In the genomic region with DNA sequence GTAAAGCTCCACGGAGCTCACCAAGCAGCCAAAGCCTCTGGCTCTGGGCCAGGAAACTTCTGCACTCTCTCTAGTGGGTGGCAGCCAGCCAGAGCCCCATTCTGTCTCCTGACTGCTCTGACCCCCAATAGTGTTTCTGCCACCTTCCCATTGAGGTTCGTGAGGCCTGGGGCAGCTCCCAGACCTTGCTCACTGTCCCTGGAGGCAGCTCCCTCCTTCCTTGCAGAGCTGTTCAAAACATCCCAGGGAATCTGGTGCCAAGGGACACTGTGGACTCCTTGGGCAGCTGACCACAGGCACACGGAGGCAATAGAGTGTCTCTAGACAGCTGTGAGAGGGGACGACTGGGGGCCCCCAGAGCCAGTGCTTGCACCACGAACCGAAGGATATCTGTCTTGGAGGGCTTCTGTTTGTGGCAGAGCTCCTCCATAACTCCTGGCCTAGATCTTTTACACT, we compare ENCODE assay signal across 9 mouse cellular contexts. TPM values are rescaled to one million over a fixed set of nuclear protein-coding genes. Genes with fewer than 3 reads are reported as not detected.
A peak's percentile ranks its signal among the peaks of the same experiment; 100 is the strongest.
DNase-seq lines count a peak whose midpoint lies in the region; ATAC-seq lines count a peak whose summit lies in the region.
"Had no signal": no experiment of that assay in that cellular context is flagged by ENCODE, and none has a peak within 500 bp of the region (broad histone marks: within the 10 kb centered on the region; RNA-seq: fewer than 3 reads in every experiment).

No protein-coding gene starts in this region.

- H3K4me3 ChIP-seq in forebrain, embryonic 13.5 days, result no peak overlapping the region
- H3K4me3 ChIP-seq in forebrain, embryonic 11.5 days (ENCODE audit: low read depth, low read length), result no peak overlapping the region
- H3K4me3 ChIP-seq in hindbrain, embryonic 15.5 days, result no peak overlapping the region
- no peak overlapping the region for H3K4me3 ChIP-seq in liver, embryonic 15.5 days (replicated peaks)
- no peak overlapping the region for H3K4me3 ChIP-seq in stomach, embryonic 14.5 days (ENCODE audit: low read depth, low read length)

- no peaks in the 10 kb centered on the region for H3K27me3 ChIP-seq in forebrain, embryonic 13.5 days
- H3K27me3 ChIP-seq in forebrain, embryonic 11.5 days (ENCODE audit: control insufficient read depth, insufficient read depth, low read length), result no peaks in the 10 kb centered on the region
- no peaks in the 10 kb centered on the region for H3K27me3 ChIP-seq in hindbrain, embryonic 15.5 days
- no peaks in the 10 kb centered on the region for H3K27me3 ChIP-seq in liver, embryonic 15.5 days
- H3K27me3 ChIP-seq in stomach, embryonic 14.5 days (ENCODE audit: control insufficient read depth, insufficient read depth, low read length), result no peaks in the 10 kb centered on the region
- H3K27me3 ChIP-seq: CH12.LX had no signal

- no peaks in the 10 kb centered on the region for H3K9me3 ChIP-seq in forebrain, embryonic 13.5 days (replicated peaks)
- no peaks in the 10 kb centered on the region for H3K9me3 ChIP-seq in forebrain, embryonic 11.5 days (ENCODE audit: control insufficient read depth, low read length)
- no peaks in the 10 kb centered on the region for H3K9me3 ChIP-seq in hindbrain, embryonic 15.5 days
- H3K9me3 ChIP-seq in liver, embryonic 15.5 days (replicated peaks), result no peaks in the 10 kb centered on the region
- no peaks in the 10 kb centered on the region for H3K9me3 ChIP-seq in stomach, embryonic 14.5 days (ENCODE audit: control insufficient read depth, low read depth, low read length)

- no peak for DNase-seq in forebrain, embryonic 11.5 days (ENCODE audit: low spot score)
- DNase-seq in right cerebral cortex, postnatal 4 days, result peak; percentile 58
- no peak for DNase-seq in right cerebral cortex, adult 2 months (ENCODE audit: low spot score in 2 of 2)
- DNase-seq in MN1 (ENCODE audit: low spot score), result no peak

- peak; percentile 17 for ATAC-seq in forebrain, embryonic 13.5 days
- no peak for ATAC-seq in forebrain, embryonic 11.5 days (replicated peaks; ENCODE audit: low FRiP score)
- ATAC-seq in hindbrain, embryonic 15.5 days (ENCODE audit: low FRiP score, low read depth), result peak; percentile 60
- no peak; the same call in 1 of the 2 replicates for ATAC-seq in liver, embryonic 15.5 days (ENCODE audit: insufficient read depth)
- peak; percentile 24; the same call in 1 of the 2 replicates for ATAC-seq in stomach, embryonic 14.5 days (ENCODE audit: insufficient number of reproducible peaks, insufficient read depth, low FRiP score, low read depth)

- 63% methylated on average over 6 of the region's 6 CpGs for WGBS in forebrain, embryonic 13.5 days
- 84% methylated on average over 6 of the region's 6 CpGs for WGBS in forebrain, embryonic 11.5 days
- WGBS in hindbrain, embryonic 15.5 days, result 50% methylated on average over 6 of the region's 6 CpGs
- WGBS in liver, embryonic 15.5 days (ENCODE audit: insufficient replicate concordance), result 57% methylated on average over 6 of the region's 6 CpGs
- WGBS in stomach, embryonic 14.5 days, result 39% methylated on average over 6 of the region's 6 CpGs

- peak overlapping the region; percentile 79 for H3K27ac ChIP-seq in forebrain, embryonic 13.5 days
- H3K27ac ChIP-seq in forebrain, embryonic 11.5 days (ENCODE audit: low read depth, low read length), result no peak overlapping the region
- H3K27ac ChIP-seq in hindbrain, embryonic 15.5 days (replicated peaks), result peak overlapping the region; percentile 61
- peak overlapping the region; percentile 48; the same call in 1 of the 2 replicates for H3K27ac ChIP-seq in liver, embryonic 15.5 days (replicated peaks)
- H3K27ac ChIP-seq in stomach, embryonic 14.5 days (ENCODE audit: low read length), result peak overlapping the region; percentile 62

- H3K36me3 ChIP-seq in forebrain, embryonic 13.5 days (ENCODE audit: poor library complexity, severe bottlenecking), result no peaks in the 10 kb centered on the region
- no peaks in the 10 kb centered on the region for H3K36me3 ChIP-seq in forebrain, embryonic 11.5 days (ENCODE audit: control insufficient read depth, insufficient read depth, low read length)
- no peaks in the 10 kb centered on the region for H3K36me3 ChIP-seq in hindbrain, embryonic 15.5 days
- H3K36me3 ChIP-seq in liver, embryonic 15.5 days (replicated peaks), result peaks cover 8% of the 10 kb centered on the region
- no peaks in the 10 kb centered on the region for H3K36me3 ChIP-seq in stomach, embryonic 14.5 days (ENCODE audit: control insufficient read depth, insufficient read depth, low read length)

- H3K9ac ChIP-seq in forebrain, embryonic 13.5 days, result no peak overlapping the region
- no peak overlapping the region for H3K9ac ChIP-seq in forebrain, embryonic 11.5 days (ENCODE audit: low read length)
- no peak overlapping the region for H3K9ac ChIP-seq in hindbrain, embryonic 15.5 days
- H3K9ac ChIP-seq in liver, embryonic 15.5 days, result no peak overlapping the region
- no peak overlapping the region for H3K9ac ChIP-seq in stomach, embryonic 14.5 days (replicated peaks; ENCODE audit: low read depth, low read length)

- no peak overlapping the region for H3K4me2 ChIP-seq in forebrain, embryonic 13.5 days
- H3K4me2 ChIP-seq in forebrain, embryonic 11.5 days (ENCODE audit: low read depth, low read length, severe bottlenecking), result no peak overlapping the region
- no peak overlapping the region for H3K4me2 ChIP-seq in hindbrain, embryonic 15.5 days
- no peak overlapping the region for H3K4me2 ChIP-seq in liver, embryonic 15.5 days
- 0 out of 2 replicates have a peak overlapping the region, but pooled peaks have one; percentile 3 for H3K4me2 ChIP-seq in stomach, embryonic 14.5 days (replicated peaks; ENCODE audit: low read depth, low read length)

- peaks cover 35% of the 10 kb centered on the region for H3K4me1 ChIP-seq in forebrain, embryonic 13.5 days
- H3K4me1 ChIP-seq in forebrain, embryonic 11.5 days (replicated peaks; ENCODE audit: control insufficient read depth, insufficient read depth, low read length), result no peaks in the 10 kb centered on the region
- H3K4me1 ChIP-seq in hindbrain, embryonic 15.5 days (replicated peaks), result peaks cover 41% of the 10 kb centered on the region
- peaks cover 56% of the 10 kb centered on the region for H3K4me1 ChIP-seq in liver, embryonic 15.5 days (replicated peaks)
- peaks cover 36% of the 10 kb centered on the region for H3K4me1 ChIP-seq in stomach, embryonic 14.5 days (ENCODE audit: control insufficient read depth, insufficient read depth, low read length)

RNA-seq across cellular contexts. Expression of a gene that starts 25.2 kb away (rescaled TPM):
- 2.0 TPM in 2 replicates for polyA plus RNA-seq in forebrain, embryonic 13.5 days (2015; fragmentation: Nextera tagmentation; extraction: Ambion mirVana)
- 4.1 and 6.1 TPM in 2 replicates for polyA plus RNA-seq in forebrain, embryonic 11.5 days (2014; fragmentation: Nextera tagmentation; extraction: Ambion mirVana)
- polyA plus RNA-seq in hindbrain, embryonic 15.5 days (2015; fragmentation: Nextera tagmentation; extraction: Ambion mirVana), result 2.8 and 3.3 TPM in 2 replicates
- polyA plus RNA-seq in liver, embryonic 15.5 days (2015; fragmentation: Nextera tagmentation; extraction: Ambion mirVana), result 7.1 and 8.1 TPM in 2 replicates
- polyA plus RNA-seq in stomach, embryonic 14.5 days (2014; fragmentation: Nextera tagmentation; extraction: Ambion mirVana), result 12.1 and 12.4 TPM in 2 replicates

Comparison
In these comparisons a context has a peak if more than half of its experiments do, and no peak if none do; other contexts are left out.
1. ATAC-seq: peak in forebrain, embryonic 13.5 days (single experiment), hindbrain, embryonic 15.5 days (single experiment) and stomach, embryonic 14.5 days (single experiment); none in forebrain, embryonic 11.5 days (single experiment) and liver, embryonic 15.5 days (single experiment).